Mouse (Mus musculus) spleen, postnatal 4 days (tissue): ENCODE results near the gene Irs1.

Experiments used
- DNase-seq, 2 experiments: peaks; one replicate each; pipeline ENCODE4 v3.0.0; 2022; ENCODE audit warnings: low spot score in 2 of 2

The Irs1 gene

GRCm38 (mm10) chr1:82183913-82184442 is 107.2 kb downstream of the Irs1 start:
- no peak for DNase-seq
